Mouse (Mus musculus) neural tube, embryonic 11.5 days (tissue): ENCODE measurements around the gene Acer3. TPM values are rescaled to one million over a fixed set of nuclear protein-coding genes. Genes with fewer than 3 reads are reported as not detected.

Source experiments
- ATAC-seq: fragments of 200-750 bp; cut with Nextera tagmentation; 2 replicates; pipeline ENCODE4 v1.8.0; 2017; ENCODE audit warnings: moderate number of reproducible peaks, mild to moderate bottlenecking, moderate TSS enrichment, moderate library complexity; ENCODE audit not compliant: insufficient read depth, low FRiP score, low TSS enrichment
- DNase-seq: peaks from one replicate; pipeline ENCODE4 v3.0.0-alpha.2; 2015; ENCODE audit warnings: low spot score
- H3K27ac ChIP-seq: fragments of 300-500 bp; sonication (generic); 2 replicates; pipeline ENCODE4 v1.5.1; 2014; ENCODE audit warnings: low read depth, mild to moderate bottlenecking, low read length
- H3K27me3 ChIP-seq: fragments of 300-500 bp; sonication (generic); 2 replicates; pipeline ENCODE4 v1.6.1; 2014; ENCODE audit warnings: mild to moderate bottlenecking, low read length, mixed read lengths; ENCODE audit not compliant: control insufficient read depth, insufficient read depth
- H3K36me3 ChIP-seq: fragments of 300-500 bp; sonication (generic); 2 replicates; pipeline ENCODE4 v1.6.1; 2014; ENCODE audit warnings: mild to moderate bottlenecking, low read length, moderate library complexity, mixed read lengths; ENCODE audit not compliant: control insufficient read depth, insufficient read depth
- H3K4me1 ChIP-seq: fragments of 300-500 bp; sonication (generic); 2 replicates; pipeline ENCODE4 v1.6.1; 2014; ENCODE audit warnings: low read length, mixed read lengths; ENCODE audit not compliant: control insufficient read depth, insufficient read depth
- H3K4me2 ChIP-seq: fragments of 300-500 bp; sonication (generic); 2 replicates; pipeline ENCODE4 v1.6.1; 2014; ENCODE audit warnings: low read depth, mild to moderate bottlenecking, moderate library complexity
- H3K4me3 ChIP-seq: fragments of 300-500 bp; sonication (generic); 2 replicates; pipeline ENCODE4 v1.5.1; 2014; ENCODE audit warnings: low read depth, low read length
- H3K9ac ChIP-seq: fragments of 300-500 bp; sonication (generic); 2 replicates; pipeline ENCODE4 v1.6.1; 2014; ENCODE audit warnings: mild to moderate bottlenecking, low read length
- H3K9me3 ChIP-seq: fragments of 300-500 bp; sonication (generic); 2 replicates; pipeline ENCODE4 v1.6.1; 2016; ENCODE audit warnings: low read length; ENCODE audit not compliant: control insufficient read depth
- WGBS: fragments of 180-500 bp; shearing (Covaris S2); extraction: QIAGEN DNeasy Blood & Tissue Kit; methylation state at CpG from one replicate; pipeline ENCODE4 v1.1.7; 2014; 5-methylcytosine and 5-hydroxymethylcytosine counted together
- polyA plus RNA-seq: library from polyadenylated mRNA; unstranded; fragments of >200 nt; fragmentation: Nextera tagmentation; extraction: Ambion mirVana; gene quantifications from 2 replicates; pipeline ENCODE4 v1.2.1, GENCODE M21; 2014

The Acer3 gene
- polyA plus RNA-seq, 1 experiment from 2014 or later = 20.0 TPM

GRCm38 (mm10) chr7:98163700-98164099, 157.3 kb downstream of the Acer3 start:
- DNase-seq (no peak), ATAC-seq (no peak)
- no peaks in the 10 kb centered on the region for H3K27me3 ChIP-seq
- H3K9me3 ChIP-seq = no peaks in the 10 kb centered on the region
- no peak overlapping the region for H3K4me3 ChIP-seq
- no peak overlapping the region for H3K4me2 ChIP-seq
- no peak overlapping the region for H3K9ac ChIP-seq
- H3K36me3 ChIP-seq = no peaks in the 10 kb centered on the region; the same call in 1 of the 2 replicates
- H3K4me1 ChIP-seq = peaks cover 12% of the 10 kb centered on the region; the same call in 1 of the 2 replicates
- H3K27ac ChIP-seq = no peak overlapping the region
- 73% methylated on average over 3 of the region's 3 CpGs for WGBS

- peaks cover 12% of the 10 kb centered on the region; the same call in 1 of the 2 replicates for H3K4me1 ChIP-seq
- H3K27ac ChIP-seq = no peak overlapping the region
- H3K9me3 ChIP-seq = no peaks in the 10 kb centered on the region
- no peak overlapping the region for H3K4me3 ChIP-seq
- no peak overlapping the region for H3K9ac ChIP-seq
- ATAC-seq (no peak), DNase-seq (no peak)
- H3K4me2 ChIP-seq = no peak overlapping the region
- H3K36me3 ChIP-seq = no peaks in the 10 kb centered on the region; the same call in 1 of the 2 replicates
- WGBS = 77% methylated on average over 6 of the region's 6 CpGs
- no peaks in the 10 kb centered on the region for H3K27me3 ChIP-seq
Observed at GRCm38 (mm10) chr7:98162239-98162638, 158.8 kb downstream of the Acer3 start.

GRCm38 (mm10) chr7:98160041-98160740, 160.8 kb downstream of the Acer3 start:
- H3K4me2 ChIP-seq = no peak overlapping the region
- DNase-seq = peak; percentile 9
- no peak overlapping the region for H3K27ac ChIP-seq
- no peak overlapping the region for H3K9ac ChIP-seq
- H3K9me3 ChIP-seq = no peaks in the 10 kb centered on the region
- no peaks in the 10 kb centered on the region; the same call in 1 of the 2 replicates for H3K36me3 ChIP-seq
- 54% methylated on average over 8 of the region's 8 CpGs for whole genome bisulfite sequencing
- peaks cover 10% of the 10 kb centered on the region; the same call in 1 of the 2 replicates for H3K4me1 ChIP-seq
- no peak overlapping the region for H3K4me3 ChIP-seq
- ATAC-seq = no peak
- H3K27me3 ChIP-seq = no peaks in the 10 kb centered on the region

- Histone ChIP-seq H3K9me3 (no peaks in the 10 kb centered on the region), H3K36me3 (no peaks in the 10 kb centered on the region; the same call in 1 of the 2 replicates), H3K27me3 (no peaks in the 10 kb centered on the region), H3K4me1 (peaks cover 4% of the 10 kb centered on the region; the same call in 1 of the 2 replicates), H3K27ac (no peak overlapping the region), H3K9ac (no peak overlapping the region), H3K4me2 (no peak overlapping the region), H3K4me3 (no peak overlapping the region)
- WGBS = 51% methylated on average over 8 of the region's 8 CpGs
- DNase-seq = no peak
- ATAC-seq = no peak
Observed at GRCm38 (mm10) chr7:98158481-98158880, 162.5 kb downstream of the Acer3 start.

- DNase-seq = no peak
- Histone ChIP-seq H3K36me3 (no peaks in the 10 kb centered on the region; the same call in 1 of the 2 replicates), H3K27me3 (no peaks in the 10 kb centered on the region), H3K27ac (no peak overlapping the region), H3K4me2 (no peak overlapping the region), H3K4me3 (no peak overlapping the region), H3K4me1 (peaks cover 4% of the 10 kb centered on the region; the same call in 1 of the 2 replicates), H3K9ac (no peak overlapping the region), H3K9me3 (no peaks in the 10 kb centered on the region)
- WGBS = 70% methylated on average over 5 of the region's 5 CpGs
- no peak for ATAC-seq
Observed at GRCm38 (mm10) chr7:98157636-98158332, 163.2 kb downstream of the Acer3 start.

Other genes starting within 250 kb of the Acer3 start
- gene Myo7a, start 201.7 kb downstream of the Acer3 start, polyA plus RNA-seq = 11.3 and 13.5 TPM in 2 replicates
- gene Omp, start 175.7 kb downstream of the Acer3 start, polyA plus RNA-seq = 0.22 and 0.24 TPM in 2 replicates
- 8.0 and 8.2 TPM in 2 replicates for gene Capn5, start 142.9 kb downstream of the Acer3 start, polyA plus RNA-seq
- gene B3gnt6, start 121.7 kb downstream of the Acer3 start, polyA plus RNA-seq = 0.16 and 0.39 TPM in 2 replicates
- gene Tsku, start 40.1 kb upstream of the Acer3 start, polyA plus RNA-seq = 10.8 and 11.3 TPM in 2 replicates
- gene Gucy2d, start 119.2 kb upstream of the Acer3 start, polyA plus RNA-seq = not detected in 2 replicates
- 4.5 and 6.4 TPM in 2 replicates for gene Lrrc32, start 168.1 kb upstream of the Acer3 start, polyA plus RNA-seq